Mouse (Mus musculus) CH12.LX (cell line): ENCODE measurements around the gene Zfp955a. TPM values are rescaled to one million over a fixed set of nuclear protein-coding genes. Genes with fewer than 3 reads are reported as not detected.
"Not testable (repeated sequence)": the region's sequence is repeated elsewhere in the genome, so short reads cannot be mapped to it uniquely, and the experiment has no call there.

Experiments
- DNase-seq: peaks from one replicate; pipeline ENCODE4 v3.0.0-alpha.2; 2013; ENCODE audit errors: extremely low read depth
- H3K27ac ChIP-seq: 2 replicates; pipeline ENCODE4 v1.5.1; 2012; ENCODE audit warnings: low read depth, mild to moderate bottlenecking, control low read depth, moderate library complexity; ENCODE audit not compliant: insufficient read depth
- H3K27me3 ChIP-seq: replicated peaks from 2 replicates; pipeline ENCODE3; 2012; ENCODE audit warnings: inconsistent platforms
- H3K36me3 ChIP-seq, 2 experiments: replicated peaks in 1 of 2; 2 replicates each; pipeline versions ENCODE3 to v1.6.1; 2012; ENCODE audit warnings: inconsistent platforms in 1 of 2, low read length in 1 of 2, mild to moderate bottlenecking in 1 of 2, mixed read lengths in 1 of 2, moderate library complexity in 1 of 2; ENCODE audit not compliant: control insufficient read depth in 1 of 2, insufficient read depth in 1 of 2
- H3K4me1 ChIP-seq, 2 experiments: 2 replicates each; pipeline ENCODE4 v1.6.1; 2012; ENCODE audit warnings: inconsistent platforms in 1 of 2, moderate library complexity in 1 of 2; ENCODE audit not compliant: insufficient read depth in 2 of 2, control insufficient read depth in 1 of 2
- H3K4me2 ChIP-seq: 2 replicates; pipeline ENCODE4 v1.6.1; 2012; ENCODE audit warnings: low read depth, mild to moderate bottlenecking, control low read depth; ENCODE audit not compliant: poor library complexity, insufficient read depth, severe bottlenecking
- H3K4me3 ChIP-seq, 3 experiments: fragments of 150-350 bp in 1 of 3; sonication (generic) in 1 of 3; replicated peaks in 1 of 3; 2 replicates each; pipeline versions ENCODE3 to v1.5.1; 2011 to 2012; ENCODE audit warnings: low read depth in 2 of 3, low read length in 2 of 3, mild to moderate bottlenecking in 2 of 3, moderate library complexity in 2 of 3, control low read depth in 1 of 3, improper control_type of control experiment in 1 of 3, inconsistent platforms in 1 of 3, mixed read lengths in 1 of 3; ENCODE audit not compliant: poor library complexity in 1 of 3
- H3K79me2 ChIP-seq: replicated peaks from 2 replicates; pipeline ENCODE4 v1.6.1; 2012; ENCODE audit warnings: mild to moderate bottlenecking, moderate library complexity; ENCODE audit not compliant: control insufficient read depth, poor library complexity, insufficient read depth, severe bottlenecking; ENCODE audit errors: extremely low read depth
- H3K9ac ChIP-seq: 2 replicates; pipeline ENCODE4 v1.6.1; 2012; ENCODE audit warnings: low read depth, mild to moderate bottlenecking, control low read depth, moderate library complexity; ENCODE audit not compliant: insufficient read depth
- H3K9me3 ChIP-seq: replicated peaks from 2 replicates; pipeline ENCODE3; 2012; ENCODE audit warnings: low read length, inconsistent platforms, mixed read lengths
- ETS1 ChIP-seq: conservative IDR thresholded peaks from 2 replicates; pipeline ENCODE4 v1.6.1; 2012; ENCODE audit warnings: low read depth, mild to moderate bottlenecking, inconsistent platforms, low read length, improper control_type of control experiment, moderate library complexity
- HCFC1 ChIP-seq: IDR thresholded peaks from 2 replicates; pipeline ENCODE4 v1.6.1; 2012; ENCODE audit warnings: low read depth, mild to moderate bottlenecking, inconsistent platforms, low read length, improper control_type of control experiment
- JUN ChIP-seq: IDR thresholded peaks from 2 replicates; pipeline ENCODE4 v1.6.1; 2011; ENCODE audit warnings: low read depth, mild to moderate bottlenecking, low read length, improper control_type of control experiment, moderate library complexity; ENCODE audit not compliant: insufficient read depth
- JUND ChIP-seq: conservative IDR thresholded peaks from 2 replicates; pipeline ENCODE4 v1.6.1; 2011; ENCODE audit warnings: low read depth, low read length, improper control_type of control experiment
- MAX ChIP-seq: IDR thresholded peaks from 2 replicates; pipeline ENCODE4 v1.6.1; 2011; ENCODE audit warnings: low read length, improper control_type of control experiment
- MEF2A ChIP-seq: IDR thresholded peaks from 2 replicates; pipeline ENCODE4 v1.6.1; 2014; ENCODE audit warnings: low read depth, mild to moderate bottlenecking, inconsistent platforms, low read length, improper control_type of control experiment, borderline replicate concordance
- NRF1 ChIP-seq: IDR thresholded peaks from 2 replicates; pipeline ENCODE4 v1.6.1; 2014; ENCODE audit warnings: low read depth, mild to moderate bottlenecking, inconsistent platforms, low read length, improper control_type of control experiment, moderate library complexity
- PAX5 ChIP-seq: IDR thresholded peaks from 2 replicates; pipeline ENCODE4 v1.6.1; 2012; ENCODE audit warnings: low read length, inconsistent platforms, mixed read lengths
- POLR2A ChIP-seq: IDR thresholded peaks from 2 replicates; pipeline ENCODE4 v1.6.1; 2011; ENCODE audit warnings: low read depth, mild to moderate bottlenecking, improper control_type of control experiment, low read length
- RAD21 ChIP-seq: IDR thresholded peaks from 2 replicates; pipeline ENCODE4 v1.6.1; 2011; ENCODE audit warnings: low read depth, mild to moderate bottlenecking, low read length, improper control_type of control experiment, moderate library complexity
- USF1 ChIP-seq: IDR thresholded peaks from 2 replicates; pipeline ENCODE4 v1.6.1; 2014; ENCODE audit warnings: low read depth, mild to moderate bottlenecking, inconsistent platforms, low read length, improper control_type of control experiment
- ZKSCAN1 ChIP-seq: IDR thresholded peaks from 2 replicates; pipeline ENCODE4 v1.6.1; 2012; ENCODE audit warnings: low read depth, inconsistent platforms, low read length, improper control_type of control experiment, borderline replicate concordance
- ZNF384 ChIP-seq: IDR thresholded peaks from 2 replicates; pipeline ENCODE4 v1.6.1; 2012; ENCODE audit warnings: low read depth, low read length, improper control_type of control experiment, inconsistent platforms
- dilution Hi-C: fragments of 300-500 bp; cut with MboI; formaldehyde crosslinking; loops from 2 replicates; pipeline ENCODE4 v1.14.3; 2020; ENCODE audit warnings: low sequenced_read_pairs; ENCODE audit not compliant: extremely low pct_unique_long_range_greater_than_20kb, extremely low pct_ligation_motif_present
- in situ Hi-C: fragments of 300-500 bp; cut with MboI; formaldehyde crosslinking; loops from 3 replicates; pipeline ENCODE4 v1.14.3; 2019; ENCODE audit warnings: low sequenced_read_pairs, low pct_ligation_motif_present, low pct_unique_long_range_greater_than_20kb, mixed read lengths
- polyA plus RNA-seq: library from polyadenylated mRNA; unstranded; fragments of >175 nt; gene quantifications from 2 replicates; pipeline ENCODE4 v1.2.1, GENCODE M21; 2012; ENCODE audit warnings: low read depth; ENCODE audit not compliant: insufficient read length
- total RNA-seq, 2 experiments: library from RNA; depleted of rRNA; stranded (reverse); fragments of 300-350 nt in 1 of 2; fragments of >200 nt in 1 of 2; gene quantifications; 2 replicates each; pipeline ENCODE4 v1.2.3; 2012 to 2014

Gene Zfp955a
- total and polyA plus RNA-seq, 3 experiments: 5.9 to 13.2 (median 7.3) TPM

DNA sequence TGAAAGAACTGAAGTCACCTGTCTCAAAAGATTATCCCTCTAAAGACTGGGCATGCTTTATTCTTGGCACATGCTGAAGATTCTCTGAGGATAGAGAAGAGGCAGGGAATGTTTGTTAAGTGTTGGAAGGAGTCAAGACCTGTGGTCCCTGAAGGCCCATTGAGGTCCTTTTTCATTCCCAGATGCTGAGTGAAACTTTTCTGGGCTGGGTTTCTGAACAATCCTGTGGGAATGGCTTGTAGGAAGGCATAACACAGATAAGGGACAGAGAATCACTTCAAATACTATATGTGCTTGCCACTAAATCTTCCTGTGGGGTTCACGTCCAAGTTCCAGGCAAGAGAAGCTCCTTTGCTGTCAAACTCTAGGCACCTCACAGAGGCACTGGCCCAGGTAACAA, 9.4 kb upstream of the Zfp955a start, which contains the start of gene Olfr63:
Gene Olfr63 (plus strand): TSS at position 301 of the 400 bp plus-strand sequence.
- H3K4me1 ChIP-seq: 0 out of 4 replicates have a peak, but pooled peaks cover 0 to 3% of the 10 kb centered on the region in 2 experiments
- no peak for TF ChIP-seq MEF2A
- TF ChIP-seq ETS1: no peak
- no peak for TF ChIP-seq USF1
- no peak for TF ChIP-seq ZKSCAN1
- TF ChIP-seq JUND: no peak
- no peak for TF ChIP-seq RAD21
- no peak for TF ChIP-seq JUN
- no peak for TF ChIP-seq POLR2A
- no peak for TF ChIP-seq NRF1
- no peak for TF ChIP-seq HCFC1
- no peak for TF ChIP-seq ZNF384
- no peak for TF ChIP-seq PAX5
- TF ChIP-seq MAX: no peak
- H3K27me3 ChIP-seq: peaks cover 6% of the 10 kb centered on the region
- no peak for DNase-seq
- dilution Hi-C loops (no loop called here), in situ Hi-C loops (no loop called here)
- H3K9me3 ChIP-seq: no peaks in the 10 kb centered on the region
- H3K4me2 ChIP-seq: no peak within 1 kb of the TSS
- no peaks in the 10 kb centered on the region for H3K36me3 ChIP-seq
- no peak within 1 kb of the TSS for H3K4me3 ChIP-seq
- H3K79me2 ChIP-seq: no peaks in the 10 kb centered on the region
- H3K27ac ChIP-seq: no peak within 1 kb of the TSS
- no peak within 1 kb of the TSS for H3K9ac ChIP-seq

DNA sequence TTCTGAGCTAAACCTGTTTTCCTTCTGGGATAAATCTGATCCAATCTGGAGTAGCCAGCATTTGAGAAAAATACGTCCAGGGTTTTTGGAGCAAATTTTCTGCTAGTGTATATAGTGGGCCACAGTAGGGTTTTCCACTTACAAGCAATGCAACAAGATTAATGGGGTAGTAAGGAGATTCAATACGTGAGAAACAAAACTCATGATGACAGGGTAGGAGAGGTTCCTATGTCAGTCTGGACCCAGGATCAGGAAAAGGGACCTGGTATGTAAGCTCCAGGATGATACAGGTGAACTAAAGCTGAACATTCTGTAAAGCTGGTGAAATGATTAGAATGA, 343 bp upstream of the Zfp955a start:
- H3K79me2 ChIP-seq, H3K9ac ChIP-seq, H3K4me1 ChIP-seq, in situ Hi-C loops, H3K4me3 ChIP-seq, H3K27me3 ChIP-seq, DNase-seq, H3K9me3 ChIP-seq, H3K4me2 ChIP-seq, H3K27ac ChIP-seq, dilution Hi-C loops, H3K36me3 ChIP-seq: not testable (repeated sequence)

DNA sequence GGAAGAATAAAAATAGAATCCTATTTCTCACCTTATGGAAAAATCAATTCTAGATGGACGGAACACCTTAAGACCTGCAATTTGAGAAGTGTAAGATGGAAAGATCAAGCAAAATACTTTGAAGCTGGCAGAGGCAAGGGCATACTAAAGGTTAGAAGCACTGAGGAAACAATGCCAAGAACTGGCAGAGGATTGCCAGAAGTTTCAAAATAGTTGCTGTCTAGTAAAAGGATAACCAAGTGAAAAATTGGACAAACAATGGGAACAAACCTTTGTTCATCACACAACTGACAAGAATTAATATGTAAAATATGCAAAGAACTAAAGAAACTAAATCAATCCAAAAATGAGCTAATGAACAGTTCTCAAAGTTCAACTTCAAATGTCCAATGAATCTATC, 18.3 kb downstream of the Zfp955a start:
- H3K4me1 ChIP-seq, DNase-seq, H3K9ac ChIP-seq, H3K4me3 ChIP-seq, H3K27me3 ChIP-seq, H3K79me2 ChIP-seq, H3K27ac ChIP-seq, H3K9me3 ChIP-seq, H3K4me2 ChIP-seq, in situ Hi-C loops, H3K36me3 ChIP-seq, dilution Hi-C loops: not testable (repeated sequence)
